Mouse (Mus musculus) liver, adult 2 months (tissue): ENCODE measurements at regions not wholly inside any gene's neighbourhood (a gene's known extent, or its start where the extent isn't known, plus 50 kb on each side); places are given as distances from the start of the nearest gene placed in this dataset.

ENCODE experiments used
- DNase-seq: peaks from one replicate; pipeline ENCODE4 v3.0.0-alpha.2; 2011; ENCODE audit warnings: low read depth, low spot score; ENCODE audit errors: extremely low read depth
- H3K27ac ChIP-seq: fragments of 200-500 bp; replicated peaks from 2 replicates; pipeline ENCODE4 v1.5.1; 2012; ENCODE audit warnings: low read depth, mild to moderate bottlenecking, control low read depth, inconsistent platforms, low read length; ENCODE audit not compliant: insufficient read depth
- H3K27me3 ChIP-seq: fragments of 200-500 bp; 2 replicates; pipeline ENCODE4 v1.6.1; 2012; ENCODE audit warnings: mild to moderate bottlenecking, moderate library complexity, low read length, inconsistent platforms; ENCODE audit not compliant: control insufficient read depth, insufficient read depth
- H3K36me3 ChIP-seq: fragments of 200-500 bp; 2 replicates; pipeline ENCODE4 v1.6.1; 2012; ENCODE audit warnings: low read length, inconsistent platforms; ENCODE audit not compliant: control insufficient read depth, insufficient read depth
- H3K4me1 ChIP-seq: fragments of 200-500 bp; 2 replicates; pipeline ENCODE4 v1.6.1; 2011; ENCODE audit warnings: low read length; ENCODE audit not compliant: control insufficient read depth, insufficient read depth
- H3K4me3 ChIP-seq: fragments of 200-500 bp; 2 replicates; pipeline ENCODE4 v1.5.1; 2011; ENCODE audit warnings: low read depth, mild to moderate bottlenecking, control low read depth, low read length, moderate library complexity; ENCODE audit not compliant: insufficient read depth
- H3K79me2 ChIP-seq: fragments of 200-500 bp; 2 replicates; pipeline ENCODE4 v1.6.1; 2012; ENCODE audit warnings: inconsistent platforms, mild to moderate bottlenecking, low read length, moderate library complexity; ENCODE audit not compliant: control insufficient read depth, insufficient read depth
- H3K9ac ChIP-seq: fragments of 200-500 bp; 2 replicates; pipeline ENCODE4 v1.6.1; 2012; ENCODE audit warnings: low read depth, mild to moderate bottlenecking, control low read depth, inconsistent platforms, low read length
- CTCF ChIP-seq: fragments of 200-500 bp; IDR thresholded peaks from 2 replicates; pipeline ENCODE4 v1.5.1; 2011; ENCODE audit warnings: low read depth, low read length, control low read depth
- POLR2A ChIP-seq: fragments of 200-500 bp; IDR thresholded peaks from 2 replicates; pipeline ENCODE4 v1.6.1; 2011; ENCODE audit warnings: low read length, control low read depth; ENCODE audit not compliant: insufficient read depth; ENCODE audit errors: extremely low read depth
- WGBS: fragments of 180-500 bp; shearing (Covaris S2); methylation state at CpG from one replicate; pipeline ENCODE4 v1.1.7; 2018; 5-methylcytosine and 5-hydroxymethylcytosine counted together

GRCm38 (mm10) chr12:26567435-26567834 lies 98.4 kb downstream of the Cmpk2 start:
- Histone ChIP-seq H3K27me3 (no peaks in the 10 kb centered on the region), H3K4me1 (no peaks in the 10 kb centered on the region), H3K36me3 (no peaks in the 10 kb centered on the region), H3K27ac (no peak overlapping the region), H3K4me3 (no peak overlapping the region), H3K9ac (no peak overlapping the region), H3K79me2 (no peaks in the 10 kb centered on the region)
- DNase-seq = peak; percentile 12
- WGBS = 79% methylated on average over 4 of the region's 4 CpGs
- TF ChIP-seq CTCF = no peak
- no peak for TF ChIP-seq POLR2A

GRCm38 (mm10) chr12:26562858-26563257 lies 93.9 kb downstream of the Cmpk2 start:
- Histone ChIP-seq H3K36me3 (no peaks in the 10 kb centered on the region), H3K4me1 (no peaks in the 10 kb centered on the region), H3K27ac (no peak overlapping the region), H3K79me2 (no peaks in the 10 kb centered on the region), H3K9ac (no peak overlapping the region), H3K4me3 (no peak overlapping the region), H3K27me3 (no peaks in the 10 kb centered on the region)
- no peak for DNase-seq
- 83% methylated on average over 6 of the region's 6 CpGs for WGBS
- TF ChIP-seq POLR2A = no peak
- TF ChIP-seq CTCF = no peak

- Histone ChIP-seq H3K27ac (no peak overlapping the region), H3K9ac (no peak overlapping the region), H3K4me1 (no peaks in the 10 kb centered on the region), H3K4me3 (no peak overlapping the region), H3K27me3 (no peaks in the 10 kb centered on the region), H3K36me3 (no peaks in the 10 kb centered on the region), H3K79me2 (no peaks in the 10 kb centered on the region)
- no peak for DNase-seq
- TF ChIP-seq POLR2A = no peak
- no peak for TF ChIP-seq CTCF
- 68% methylated on average over 3 of the region's 3 CpGs for WGBS
Measured at GRCm38 (mm10) chr12:26559560-26559959, 90.6 kb downstream of the Cmpk2 start.

- DNase-seq = no peak
- 12% methylated on average over 4 of the region's 4 CpGs for WGBS
- no peaks in the 10 kb centered on the region for H3K36me3 ChIP-seq
- TF ChIP-seq CTCF (no peak), POLR2A (no peak)
- H3K4me3 ChIP-seq = no peak overlapping the region
- no peaks in the 10 kb centered on the region for H3K79me2 ChIP-seq
- no peak overlapping the region for H3K9ac ChIP-seq
- H3K27me3 ChIP-seq = no peaks in the 10 kb centered on the region
- no peaks in the 10 kb centered on the region for H3K4me1 ChIP-seq
- no peak overlapping the region for H3K27ac ChIP-seq
Measured at GRCm38 (mm10) chr12:26557411-26557810, 88.4 kb downstream of the Cmpk2 start.

- Histone ChIP-seq H3K27me3 (no peaks in the 10 kb centered on the region), H3K27ac (no peak overlapping the region), H3K4me3 (no peak overlapping the region), H3K9ac (no peak overlapping the region), H3K4me1 (no peaks in the 10 kb centered on the region), H3K36me3 (no peaks in the 10 kb centered on the region), H3K79me2 (no peaks in the 10 kb centered on the region)
- WGBS = 80% methylated on average over 10 of the region's 10 CpGs
- TF ChIP-seq POLR2A (no peak), CTCF (no peak)
- no peak for DNase-seq
Measured at GRCm38 (mm10) chr12:26551168-26551926, 82.3 kb downstream of the Cmpk2 start.

- 11% methylated on average over 1 of the region's 1 CpGs for WGBS
- Histone ChIP-seq H3K9ac (no peak overlapping the region), H3K4me1 (no peaks in the 10 kb centered on the region), H3K36me3 (no peaks in the 10 kb centered on the region), H3K27me3 (no peaks in the 10 kb centered on the region), H3K27ac (no peak overlapping the region), H3K4me3 (no peak overlapping the region), H3K79me2 (no peaks in the 10 kb centered on the region)
- no peak for TF ChIP-seq CTCF
- no peak for TF ChIP-seq POLR2A
- DNase-seq = no peak
Measured at GRCm38 (mm10) chr12:26547466-26547865, 78.5 kb downstream of the Cmpk2 start.
